Mouse (Mus musculus) layer of hippocampus, postnatal 10 days (tissue): ENCODE data around the gene AI661453. TPM values are rescaled to one million over a fixed set of nuclear protein-coding genes. Genes with fewer than 3 reads are reported as not detected.

Source experiments
- DNase-seq, 2 experiments: peaks; one replicate each; pipeline ENCODE4 v3.0.0; 2021; ENCODE audit warnings: low spot score in 2 of 2
- total RNA-seq, 2 experiments: library from RNA; stranded (reverse); gene quantifications; 2 replicates each; pipeline ENCODE4 v1.2.3; 2021

AI661453 gene
- total RNA-seq, 2 experiments from 2014 or later = 0.23 to 0.38 TPM

DNA sequence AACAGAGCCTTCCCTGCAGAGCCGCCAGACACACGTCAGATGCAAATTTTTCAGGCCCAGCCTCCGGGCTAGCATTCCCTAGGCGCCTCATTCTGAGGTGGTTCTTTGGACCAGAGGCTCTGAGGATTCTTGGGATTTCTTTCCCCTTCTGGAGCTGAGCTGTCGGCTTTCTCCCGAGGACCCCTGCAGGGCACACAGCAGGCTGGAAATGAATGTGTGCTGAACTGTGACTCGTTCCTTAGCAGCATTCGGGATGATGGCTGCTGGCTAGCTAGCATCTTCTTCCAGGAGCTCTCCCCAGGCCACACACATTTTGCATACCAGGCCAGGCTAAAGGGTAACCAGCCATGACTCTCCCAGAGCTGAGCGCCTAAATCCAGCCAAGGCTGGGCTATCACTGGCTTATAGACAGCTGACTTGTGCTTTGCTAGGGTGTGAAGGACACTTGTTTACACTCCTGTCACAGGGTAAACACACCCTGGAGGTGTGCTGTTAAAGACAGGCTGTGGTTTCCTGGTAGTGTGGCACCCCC lies 4.0 kb downstream of the AI661453 start:
- DNase-seq = no peak

DNA sequence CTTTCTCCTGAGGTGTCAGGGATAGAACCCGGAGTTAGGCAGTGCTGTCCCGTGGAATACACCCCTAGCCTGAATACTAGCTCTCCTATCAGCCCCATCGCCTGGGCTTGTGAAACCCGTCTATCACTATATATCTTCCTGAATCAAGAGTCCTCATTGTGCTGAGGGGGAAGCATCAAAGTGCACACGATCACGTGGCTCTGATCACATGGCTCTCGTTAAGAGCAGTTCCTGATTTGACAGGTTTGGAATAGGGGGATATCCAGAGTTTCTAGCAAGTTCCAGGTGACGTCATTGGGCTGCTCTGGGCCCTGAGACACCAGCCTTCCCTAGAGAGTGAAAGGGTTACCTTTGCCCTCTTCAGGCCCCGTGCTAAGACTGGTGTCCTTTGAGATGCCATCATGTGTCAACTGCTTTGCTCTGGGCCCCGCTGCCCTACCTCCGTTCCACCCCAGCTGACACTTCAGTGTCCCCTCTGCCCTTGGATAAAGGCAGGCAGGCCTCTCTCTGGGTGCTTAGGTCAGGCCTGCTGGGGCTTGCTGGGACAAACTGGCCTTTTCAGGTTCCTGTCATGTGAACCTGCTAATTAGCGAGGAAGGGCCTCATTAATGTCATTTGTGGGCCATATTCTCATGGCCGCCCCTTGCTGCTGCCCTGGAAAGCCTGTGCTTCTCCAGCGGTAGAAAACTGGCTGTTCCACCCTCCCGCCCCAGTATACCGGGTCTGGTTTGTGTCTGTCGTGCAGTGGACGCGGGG lies 5.1 kb downstream of the AI661453 start:
- DNase-seq = no peak

DNA sequence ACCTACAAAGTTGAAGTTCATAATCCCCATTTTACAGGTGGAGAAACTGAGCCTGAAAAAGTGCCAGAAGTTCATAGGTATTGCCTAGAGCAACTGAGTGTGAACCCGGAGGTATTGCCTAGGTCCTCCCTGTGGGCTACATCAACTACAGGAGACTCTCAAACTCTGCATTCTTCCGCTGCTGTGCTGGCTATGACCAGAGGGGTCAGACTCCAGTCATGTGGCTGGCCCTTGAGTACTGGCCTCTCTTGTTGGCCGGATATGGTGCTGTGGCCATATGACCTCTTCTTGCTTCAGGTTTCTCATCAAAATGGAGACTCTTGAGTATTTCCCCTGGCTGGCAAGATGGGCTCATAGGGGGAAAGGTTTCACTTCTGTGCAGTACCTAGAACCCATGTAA lies 5.9 kb downstream of the AI661453 start:
- DNase-seq = no peak

DNA sequence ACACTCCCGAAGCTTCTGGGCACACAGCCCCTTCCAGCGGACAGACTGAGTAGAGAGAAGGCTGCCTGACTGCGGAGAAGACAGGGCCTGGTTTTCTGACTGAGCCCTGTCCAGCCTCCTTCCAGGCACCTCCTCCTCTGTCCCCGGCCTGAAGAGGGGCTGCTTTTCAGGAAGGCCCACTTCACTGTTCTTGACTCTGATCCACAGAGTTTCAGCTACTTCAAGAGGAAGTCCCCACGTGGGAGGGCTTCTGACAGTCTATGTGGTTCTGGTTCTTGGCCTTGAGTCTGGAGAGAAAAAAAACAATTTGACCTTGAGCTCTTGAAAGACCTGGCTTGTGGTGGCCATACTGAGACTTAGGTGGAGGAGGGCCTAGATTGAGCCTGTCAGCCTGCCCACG lies 7.7 kb downstream of the AI661453 start:
- DNase-seq = no peak

DNA sequence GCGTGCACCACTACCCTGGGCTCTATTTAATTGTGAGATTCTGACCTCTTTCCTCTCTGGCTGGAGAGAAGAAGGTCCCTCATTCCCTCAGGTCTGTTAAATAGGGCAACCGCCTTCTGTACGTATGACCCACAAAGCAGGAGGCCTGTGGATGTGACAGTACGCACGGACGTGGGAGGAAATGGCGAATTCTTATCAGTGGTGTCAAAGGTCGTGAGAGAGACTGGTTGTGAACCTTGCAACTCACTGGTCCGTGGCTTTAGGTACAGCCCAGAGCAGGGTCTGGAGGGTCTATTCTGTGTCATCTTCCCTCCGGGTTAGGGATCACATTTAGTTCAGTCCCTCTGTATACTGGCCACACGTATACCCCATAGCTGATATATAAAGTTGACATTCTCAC lies 9.1 kb downstream of the AI661453 start:
- no peak for DNase-seq

DNA sequence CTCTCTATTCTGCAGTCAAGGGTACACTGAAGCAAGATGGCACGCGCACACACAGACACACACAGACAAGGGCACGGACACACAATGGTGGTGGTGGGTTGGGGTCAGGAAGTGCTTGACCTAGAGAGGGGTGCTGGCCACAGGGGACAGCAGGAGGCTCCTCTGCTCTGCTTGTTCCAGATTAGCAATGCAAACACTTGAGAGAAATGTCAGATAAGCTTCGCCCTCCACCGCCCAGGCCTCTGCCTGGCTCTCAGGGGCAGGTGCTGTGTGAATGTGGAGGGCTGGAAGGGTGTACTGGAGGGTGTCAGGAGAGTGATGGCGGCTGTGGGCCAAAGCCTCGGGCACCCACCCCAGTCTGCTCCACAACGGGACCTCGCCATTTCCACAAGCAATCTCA lies 9.6 kb downstream of the AI661453 start:
- no peak for DNase-seq

DNA sequence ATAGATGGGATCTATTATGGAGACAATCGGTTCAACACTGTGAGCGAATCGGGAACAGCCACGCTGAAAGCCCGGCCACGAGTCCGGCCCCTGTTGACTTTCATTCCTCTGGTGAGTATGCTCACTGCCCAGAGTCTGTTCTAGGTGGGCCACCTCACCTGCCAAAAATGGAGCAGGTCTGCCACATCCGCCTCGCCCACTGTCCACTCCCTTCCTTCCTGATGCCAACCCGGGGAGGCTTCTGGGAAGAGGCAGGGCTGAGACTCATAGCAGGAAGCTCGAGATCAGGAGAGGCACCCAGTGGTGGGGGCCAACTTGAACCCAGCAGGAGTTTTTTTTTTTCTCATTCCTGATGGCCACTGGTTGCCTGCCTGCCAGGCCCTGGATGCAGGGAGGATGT lies 10.1 kb downstream of the AI661453 start:
- no peak for DNase-seq

DNA sequence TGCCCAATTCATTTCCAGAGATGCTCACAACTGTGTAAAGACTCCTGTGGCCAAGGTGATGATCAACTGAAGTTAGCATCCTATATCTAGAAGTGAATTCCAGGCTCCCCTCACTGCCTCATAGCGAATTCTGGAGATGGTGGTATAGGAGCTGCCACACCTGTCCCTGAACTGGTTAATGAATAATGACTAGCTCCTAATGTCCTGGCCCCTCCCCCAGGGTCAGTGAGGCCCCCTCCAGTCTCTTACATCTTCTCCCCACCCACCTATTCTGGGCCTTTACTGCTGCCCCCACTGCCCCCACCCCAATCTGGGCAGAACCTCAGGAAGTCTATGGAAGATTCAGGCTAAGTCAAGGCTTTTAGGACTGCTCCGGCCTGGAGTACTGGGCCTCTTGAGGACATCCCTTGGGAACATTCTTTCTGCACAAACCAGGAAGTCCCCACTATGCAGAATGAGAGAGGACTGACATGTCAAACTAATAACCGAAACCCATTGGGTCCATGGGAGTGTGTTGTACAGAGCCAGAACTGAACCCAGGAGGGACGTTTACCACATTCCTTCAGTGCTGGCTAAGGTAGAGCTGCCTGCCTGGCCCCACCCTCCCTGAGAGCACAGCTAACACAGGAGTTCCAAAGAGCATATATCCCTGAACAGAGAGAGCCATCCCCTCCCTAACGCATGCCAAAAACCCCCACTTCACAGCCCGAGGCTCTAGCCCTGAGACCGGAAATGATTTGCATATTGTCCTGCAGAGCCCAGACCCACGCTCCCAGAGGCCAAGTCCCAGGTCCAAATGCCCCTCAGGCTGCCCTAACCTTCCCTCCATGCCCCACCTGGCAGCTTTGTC lies 12.3 kb downstream of the AI661453 start:
- no peak for DNase-seq

DNA sequence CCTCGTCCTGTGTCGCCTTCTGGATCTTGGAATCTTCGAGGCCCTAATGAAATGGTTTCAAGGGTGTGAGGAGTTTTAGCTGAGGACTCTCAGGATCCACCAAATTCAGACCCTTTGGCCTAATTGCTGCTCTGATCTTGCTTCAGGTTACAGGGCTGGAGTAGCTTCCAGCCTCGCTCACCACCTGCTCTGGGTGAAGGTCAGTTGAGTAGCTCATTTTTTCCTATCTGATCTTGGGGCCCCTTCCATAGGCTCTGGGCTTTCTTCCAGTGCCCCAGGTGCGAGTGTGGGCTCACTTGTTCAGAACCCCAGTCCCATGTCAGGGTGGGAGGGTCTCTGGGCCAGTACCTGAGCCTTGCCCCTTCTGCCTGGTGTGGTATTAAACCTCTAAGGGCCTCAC lies 13.0 kb downstream of the AI661453 start:
- DNase-seq = no peak

DNA sequence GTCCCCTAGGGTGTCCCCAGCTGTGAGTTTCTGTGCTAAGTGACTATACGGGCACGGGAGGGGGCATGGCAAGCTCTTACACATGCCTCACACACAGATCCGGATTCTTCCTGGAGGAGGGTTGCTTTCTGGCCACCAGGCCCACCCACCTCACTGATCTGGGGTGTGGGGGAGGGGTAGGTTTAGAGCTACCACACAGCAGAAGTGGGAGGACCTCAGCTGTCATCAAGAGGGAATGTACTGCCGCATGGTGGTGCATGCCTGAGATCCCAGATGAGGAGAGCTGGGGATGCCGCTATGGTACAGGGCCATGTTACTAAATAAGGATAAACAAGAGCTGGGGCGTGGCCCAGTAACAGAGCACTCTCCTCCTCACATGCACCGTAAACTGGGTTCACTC lies 13.8 kb downstream of the AI661453 start:
- DNase-seq = no peak

DNA sequence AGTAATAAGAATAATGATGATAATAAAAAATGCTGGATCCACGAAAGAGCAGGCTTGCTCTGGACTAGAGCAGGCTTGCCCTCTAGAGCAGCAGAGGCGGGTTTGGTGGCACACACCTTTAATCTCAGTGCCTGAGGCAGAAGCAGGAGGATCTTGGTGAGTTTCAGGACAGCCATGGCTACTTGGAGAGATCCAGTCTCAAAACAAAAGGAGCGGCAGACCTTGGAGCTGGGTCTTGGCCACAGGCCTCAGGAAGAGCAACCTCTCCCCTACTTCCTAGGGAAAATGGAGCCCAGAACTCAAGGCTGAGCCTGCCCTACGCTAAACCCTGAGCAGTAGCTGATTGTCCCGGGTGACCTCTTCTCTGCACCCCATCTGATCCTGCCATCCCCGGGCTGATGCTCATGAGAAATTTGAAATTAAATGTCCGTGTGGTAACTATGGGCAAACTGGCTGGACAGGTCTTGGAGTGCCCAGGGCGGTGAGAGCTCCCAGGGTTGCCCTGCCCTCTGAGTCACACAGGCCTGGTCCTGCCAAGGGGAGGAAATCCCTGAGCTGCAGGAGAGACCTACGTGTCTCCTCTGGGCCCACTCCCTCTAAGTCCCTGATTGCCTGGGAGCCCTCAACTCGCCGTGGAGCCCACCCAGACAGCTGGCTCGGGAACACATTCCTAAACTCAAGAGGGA lies 14.6 kb downstream of the AI661453 start:
- no peak for DNase-seq

DNA sequence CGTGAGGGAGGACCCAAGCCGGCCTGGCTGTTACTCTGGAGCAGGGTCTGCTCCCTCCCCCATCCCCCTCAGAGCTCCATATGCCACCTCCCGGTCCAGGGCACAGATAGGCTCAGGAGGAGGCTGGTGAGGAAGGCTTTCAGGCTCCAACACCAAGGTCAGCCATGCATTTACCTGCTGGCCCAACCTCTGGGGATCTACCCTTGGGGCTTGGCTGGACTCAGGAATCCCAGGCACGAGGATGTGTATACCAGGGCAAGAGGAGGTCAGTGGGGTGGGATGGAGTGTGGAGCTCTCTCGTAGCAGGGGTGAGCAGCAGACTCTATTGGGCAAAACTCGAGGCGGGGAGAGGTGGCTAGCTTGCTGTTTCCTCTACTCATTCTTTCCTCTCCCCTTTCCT lies 16.5 kb downstream of the AI661453 start:
- DNase-seq = no peak

DNA sequence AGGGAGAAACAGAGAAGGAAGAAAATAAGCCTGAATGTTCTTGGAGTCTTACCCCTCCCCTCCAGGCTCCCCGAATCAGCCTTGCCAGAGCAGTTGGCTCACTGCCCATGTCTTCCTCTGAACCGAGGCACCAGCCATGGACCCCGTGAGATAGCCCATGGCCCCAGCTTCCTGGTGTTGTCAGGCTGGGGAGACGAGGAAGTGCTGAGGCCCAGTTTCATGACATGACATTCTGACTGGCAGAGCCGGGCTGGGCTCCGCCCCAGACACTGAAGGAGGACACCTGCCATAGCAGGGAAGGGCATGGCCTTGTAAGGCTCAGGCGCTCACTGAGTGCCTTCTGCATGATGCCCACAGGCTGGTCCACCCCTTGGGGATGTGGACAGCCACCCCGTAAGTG lies 18.3 kb downstream of the AI661453 start:
- no peak for DNase-seq

DNA sequence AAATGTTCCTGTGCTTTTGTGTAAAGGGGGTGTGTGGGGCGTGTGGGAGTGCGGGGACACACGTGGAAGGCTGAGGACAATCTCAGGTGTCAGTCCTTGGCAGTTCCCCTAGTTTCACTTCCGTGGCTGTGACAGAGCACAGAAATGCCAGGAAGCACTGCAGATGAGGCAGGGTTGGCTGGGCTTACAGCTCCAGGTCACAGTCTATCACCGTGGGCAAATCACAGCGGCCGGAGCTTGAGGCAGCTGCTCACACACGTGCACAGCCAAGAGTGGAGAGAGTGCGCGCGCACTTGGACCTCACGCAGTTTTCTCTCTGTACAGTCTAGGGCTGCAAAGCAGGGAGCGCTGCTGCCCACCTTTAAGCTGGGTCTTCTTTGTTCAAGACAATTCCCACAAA lies 21.9 kb downstream of the AI661453 start:
- DNase-seq = no peak

DNA sequence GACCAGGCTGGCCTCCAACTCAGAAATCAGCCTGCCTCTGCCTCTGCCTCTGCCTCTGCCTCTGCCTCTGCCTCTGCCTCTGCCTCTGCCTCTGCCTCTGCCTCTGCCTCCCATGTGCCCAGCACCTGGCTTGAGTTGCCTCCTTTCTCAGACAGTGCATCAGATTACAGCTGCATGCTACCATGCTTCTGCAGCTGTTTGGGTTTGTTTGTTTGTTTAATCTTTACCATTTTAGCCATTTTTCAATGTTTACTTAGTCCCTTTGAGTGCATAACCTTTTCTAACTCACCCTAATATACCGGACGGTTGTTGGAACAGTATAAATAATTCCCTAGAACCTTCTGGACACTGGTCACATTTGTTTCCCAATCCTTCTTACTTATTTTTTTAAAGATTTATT lies 22.5 kb downstream of the AI661453 start:
- DNase-seq = no peak

DNA sequence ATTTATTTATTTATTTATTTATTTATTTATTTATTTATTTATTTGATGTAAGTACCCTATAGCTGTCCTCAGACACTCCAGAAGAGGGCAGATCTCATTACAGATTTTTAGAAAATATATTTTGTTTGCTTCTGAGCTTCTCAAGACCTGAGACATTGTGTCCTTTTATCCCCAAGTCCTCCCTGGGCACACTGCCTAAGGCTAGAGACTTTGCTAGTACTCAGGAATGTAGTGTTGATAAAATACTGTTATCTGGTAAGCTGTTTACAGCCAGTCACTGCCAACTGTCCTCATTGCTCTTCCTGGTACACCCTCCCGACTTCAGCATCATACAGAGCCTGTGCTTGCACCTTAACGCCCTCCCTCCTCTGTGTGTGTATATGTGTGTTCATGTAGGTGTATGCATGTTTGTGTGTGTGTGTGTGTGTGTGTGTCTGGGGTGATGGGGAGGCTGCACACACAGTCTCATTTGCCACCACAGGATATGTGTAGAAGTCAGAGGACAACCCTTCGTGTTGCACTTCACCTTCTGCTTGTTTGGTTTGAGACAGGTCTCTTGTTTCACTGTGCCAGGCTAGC lies 23.0 kb downstream of the AI661453 start:
- DNase-seq = no peak

DNA sequence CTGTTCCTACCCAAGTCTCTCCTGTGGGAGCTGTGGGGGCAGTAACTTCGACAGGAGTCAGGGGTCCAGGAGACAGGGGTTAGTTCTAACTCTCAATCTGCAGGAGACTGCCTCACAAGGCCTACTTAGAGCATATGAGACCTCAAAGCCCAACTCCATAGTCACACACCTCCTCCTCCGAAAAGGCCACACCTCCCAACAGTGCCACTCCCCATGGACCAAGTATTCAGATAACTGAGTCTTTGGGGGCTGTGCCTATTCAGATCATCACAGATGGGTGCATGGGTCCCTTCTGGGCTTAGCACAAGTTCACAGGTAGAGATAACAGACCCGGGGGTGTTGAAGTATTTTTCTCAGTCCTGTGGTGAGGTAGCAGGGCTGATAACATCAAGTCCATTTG lies 25.3 kb downstream of the AI661453 start:
- no peak for DNase-seq

DNA sequence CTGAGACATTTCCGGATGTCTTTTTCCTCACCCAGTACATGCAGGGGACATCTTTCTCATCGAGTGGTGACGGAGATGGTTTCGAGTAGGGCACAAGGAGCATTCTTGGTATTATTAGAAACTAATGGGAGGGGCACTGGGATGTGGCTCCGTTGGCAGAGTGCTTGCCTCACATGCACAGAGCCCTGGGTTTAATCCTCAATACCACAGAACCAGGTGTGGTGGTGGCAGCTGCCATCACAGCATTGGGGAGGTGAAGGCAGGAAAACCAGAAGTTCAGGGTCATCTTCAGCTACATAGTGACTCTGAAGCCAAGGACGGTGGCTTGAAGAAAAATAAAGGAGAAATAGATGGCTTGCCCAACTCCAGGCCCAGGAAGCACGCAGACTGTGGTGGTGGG lies 25.8 kb downstream of the AI661453 start:
- no peak for DNase-seq

DNA sequence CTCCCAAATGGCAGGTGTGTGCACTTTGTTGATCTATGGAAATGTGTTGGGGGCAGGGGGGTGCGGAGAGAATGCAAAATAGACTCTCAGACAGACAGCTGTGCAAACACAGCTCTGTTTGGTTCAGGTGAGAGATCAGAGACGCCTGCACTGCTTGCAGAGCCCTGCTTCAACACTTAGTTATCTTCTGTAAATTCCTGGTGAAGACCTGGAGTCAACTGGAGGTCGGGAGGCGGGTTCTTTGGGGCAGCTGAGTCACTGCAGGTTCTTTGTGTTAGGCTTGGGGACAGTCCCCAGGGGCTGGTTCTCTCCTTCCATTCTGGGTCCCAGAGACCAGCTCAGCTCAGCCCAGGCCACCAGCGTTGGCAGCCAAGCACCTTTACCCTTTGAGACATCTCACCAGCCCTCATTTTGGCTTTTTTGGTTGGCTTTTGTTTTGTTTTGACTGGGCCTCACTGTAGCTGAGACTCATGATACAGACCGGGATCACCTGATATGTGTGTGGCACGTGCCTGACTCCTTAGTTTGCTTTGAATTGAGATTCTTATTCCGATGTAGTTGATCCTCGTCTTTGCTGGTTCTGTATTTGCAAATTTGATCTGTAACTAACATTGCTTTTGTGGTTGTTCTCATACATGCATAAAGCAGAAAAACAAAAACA lies 26.4 kb downstream of the AI661453 start:
- DNase-seq = no peak

DNA sequence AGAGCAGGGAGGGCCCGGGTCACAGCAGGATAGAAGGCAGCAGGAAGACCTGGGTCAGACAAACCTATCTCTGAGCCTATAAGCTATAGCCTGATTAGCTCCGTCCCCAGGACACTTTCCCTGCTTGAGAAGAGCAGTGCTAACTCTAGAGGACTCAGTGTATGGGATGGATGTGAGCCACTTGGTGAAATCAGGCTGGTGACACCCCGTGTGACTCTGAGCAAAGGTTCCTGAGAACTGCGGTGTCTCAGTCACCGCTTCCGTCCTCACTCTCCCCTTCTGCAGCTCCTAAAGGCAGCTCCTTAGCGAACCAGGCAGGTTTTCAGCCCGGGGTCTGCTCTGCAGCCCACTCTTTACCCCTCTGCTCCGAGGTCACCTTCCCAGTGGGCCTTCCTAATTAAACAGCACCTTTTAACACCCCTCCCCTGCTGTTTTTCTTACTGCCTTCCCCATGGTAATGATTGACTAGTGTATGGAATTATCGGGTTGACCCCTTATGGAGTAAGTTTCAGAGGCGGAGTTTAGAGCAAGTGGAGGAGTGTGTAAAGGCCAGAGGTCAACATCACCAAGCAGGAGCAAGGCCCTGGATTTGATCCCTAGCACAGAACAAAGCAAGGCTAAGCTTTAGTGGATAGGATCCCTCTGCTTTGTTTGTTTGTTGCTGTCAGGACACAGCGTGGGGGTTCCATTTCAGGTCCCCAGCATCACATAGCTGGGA lies 28.0 kb downstream of the AI661453 start:
- no peak for DNase-seq
